Mouse (Mus musculus): ENCODE results near the gene Liph.

DNA sequence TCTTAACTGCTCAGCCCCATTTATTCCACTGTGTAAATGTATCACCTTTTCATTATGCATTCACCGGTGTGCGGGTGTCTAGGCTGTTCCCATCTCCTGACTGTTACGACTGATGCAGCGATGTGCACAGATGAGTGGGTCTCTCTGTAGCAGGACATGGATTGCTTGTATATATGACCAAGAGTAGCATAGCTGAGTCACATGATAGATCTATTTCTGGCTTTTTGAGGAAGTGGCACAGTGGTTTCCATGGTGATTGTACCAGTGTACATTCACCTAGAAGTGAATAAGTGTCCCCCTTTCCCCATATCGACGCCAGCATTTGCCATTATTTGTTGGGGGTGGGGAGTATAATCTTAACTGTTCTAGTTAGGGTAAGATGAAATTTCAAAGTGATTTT, 82.1 kb downstream of the Liph start:
- no peak for TF ChIP-seq CTCF (IDR thresholded peaks at IDR 0.05; ENCODE audit: low read depth, low read length)
- TF ChIP-seq POLR2A (IDR thresholded peaks at IDR 0.05; ENCODE audit: insufficient read depth, low read length): no peak
